Mouse (Mus musculus) left cerebral cortex, adult 11 months (tissue): ENCODE measurements around the gene Gm21962.

Experiments used
- DNase-seq: peaks from one replicate; pipeline ENCODE4 v3.0.0; 2022; ENCODE audit warnings: low spot score

The Gm21962 gene

DNA sequence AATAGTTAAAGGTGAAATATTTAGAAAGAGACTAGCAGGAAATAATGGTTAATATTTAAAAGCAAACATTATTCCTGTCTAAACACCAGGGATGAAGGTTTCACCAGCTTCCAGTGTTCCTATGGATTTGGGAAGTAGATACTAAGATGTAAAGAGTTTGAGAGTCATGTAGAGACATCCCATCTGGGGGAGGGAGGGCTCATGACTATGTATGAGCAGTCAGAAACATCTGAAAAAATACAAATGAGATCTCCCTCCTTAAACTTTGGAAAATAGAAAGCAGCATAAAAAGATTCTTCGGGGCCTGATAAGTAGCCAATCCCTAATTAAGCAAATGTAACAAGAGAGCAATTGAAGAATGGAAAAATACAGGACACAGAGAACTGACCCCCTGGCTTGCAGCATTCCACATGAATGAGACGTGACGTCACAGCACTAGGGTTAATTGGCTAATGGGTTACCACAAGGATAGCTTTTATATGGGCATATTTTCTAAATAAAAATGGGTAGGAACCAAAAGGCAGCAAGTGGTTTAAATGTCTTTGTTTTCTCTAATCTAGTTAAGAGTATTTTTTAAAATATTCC is 45.3 kb downstream of the Gm21962 start:
- no peak for DNase-seq
